Mouse (Mus musculus) testis, adult 2 months (tissue): ENCODE data around the gene Fus.

ENCODE experiments used
- CTCF ChIP-seq: fragments of 200-500 bp; IDR thresholded peaks from 2 replicates; pipeline ENCODE4 v1.5.1; 2012; ENCODE audit warnings: low read depth, mild to moderate bottlenecking, inconsistent platforms, low read length, moderate library complexity; ENCODE audit not compliant: control insufficient read depth, insufficient read depth, insufficient replicate concordance
- POLR2A ChIP-seq: fragments of 200-500 bp; IDR thresholded peaks from 2 replicates; pipeline ENCODE4 v1.6.1; 2012; ENCODE audit warnings: low read depth, mild to moderate bottlenecking, inconsistent platforms, low read length, moderate library complexity; ENCODE audit not compliant: control insufficient read depth

DNA sequence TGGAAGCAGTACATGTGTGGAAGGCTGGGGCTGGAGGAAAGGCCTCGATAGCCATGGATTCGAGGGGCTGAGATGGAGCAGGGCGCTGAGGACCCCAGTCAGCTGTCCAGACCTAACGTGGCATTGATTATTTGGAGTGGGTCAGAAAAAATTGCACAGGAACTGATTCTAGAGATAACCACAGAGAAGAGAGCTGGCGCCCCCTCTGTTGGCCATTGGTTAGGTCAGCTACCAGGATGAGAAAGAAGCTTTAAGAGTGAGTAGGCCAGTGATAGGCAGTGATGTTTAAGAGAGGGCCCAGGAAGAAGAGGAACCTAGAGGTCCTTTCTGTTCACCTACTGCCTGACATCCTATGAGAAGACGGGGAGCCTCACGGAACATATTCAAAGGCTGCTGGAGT lies 48.0 kb upstream of the Fus start:
- TF ChIP-seq CTCF: peak; percentile 1; the same call in 1 of the 2 replicates
- TF ChIP-seq POLR2A: no peak
